Mouse (Mus musculus): Measurements from ENCODE around the gene Vasp. TPM values are rescaled to one million over a fixed set of nuclear protein-coding genes. Genes with fewer than 3 reads are reported as not detected.

Vasp gene
- polyA plus RNA-seq, 1 experiment from 2014 or later, result 106 TPM

DNA sequence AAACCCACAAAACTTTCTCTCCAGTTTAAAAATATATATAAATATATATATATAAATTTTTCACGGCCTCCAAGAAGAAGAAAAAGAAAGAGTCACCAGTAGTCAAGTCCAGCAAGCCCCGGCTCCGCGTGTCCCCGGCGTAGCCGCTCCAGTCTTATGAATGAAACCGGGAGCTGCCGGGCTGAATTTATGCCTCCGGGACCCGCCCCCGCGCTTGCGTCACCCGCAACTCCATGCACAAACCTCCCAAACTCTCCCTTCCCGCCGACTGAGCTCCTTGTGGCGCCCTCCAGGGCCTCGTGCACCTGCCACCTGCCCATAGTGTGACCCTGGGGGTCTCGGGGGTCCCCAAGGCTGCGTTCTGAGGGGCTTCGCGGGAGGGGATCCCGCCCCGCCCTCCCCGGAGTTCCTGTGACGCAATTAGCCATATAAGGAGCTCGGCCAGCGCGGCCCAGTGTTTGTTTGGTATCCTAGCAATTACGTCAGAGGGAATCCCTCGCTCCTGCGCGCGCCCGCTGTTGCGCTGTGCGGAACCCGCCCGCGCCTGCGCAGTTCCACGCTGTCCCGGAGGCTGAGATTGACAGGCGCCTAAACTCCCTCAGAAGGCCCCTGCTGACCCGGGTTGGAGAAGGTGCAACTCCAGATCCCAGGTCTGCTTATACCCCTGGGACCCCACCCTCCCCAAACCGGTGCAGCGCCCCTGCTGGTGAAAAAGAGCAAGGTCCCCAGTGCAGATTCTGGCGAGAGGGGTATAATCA lies 38.4 kb upstream of the Vasp start, which contains the start of gene Fosb:
Gene Fosb (minus strand): TSS at position 168 of the 758 bp plus-strand sequence.
- Histone ChIP-seq H3K36me3 (ENCODE audit: control insufficient read depth, insufficient read depth, low read length) (no peaks in the 10 kb centered on the region), H3K9me3 (ENCODE audit: control insufficient read depth, low read length) (no peaks in the 10 kb centered on the region), H3K27ac (ENCODE audit: low read length) (no peak within 1 kb of the TSS), H3K4me1 (ENCODE audit: control insufficient read depth, insufficient read depth, low read length) (peaks cover 15% of the 10 kb centered on the region), H3K27me3 (replicated peaks; ENCODE audit: control insufficient read depth, insufficient read depth, low read length) (peaks cover 21% of the 10 kb centered on the region), H3K4me3 (ENCODE audit: low read length) (peak within 1 kb of the TSS; percentile 61), H3K4me2 (ENCODE audit: low read depth, low read length) (peak within 1 kb of the TSS; percentile 99), H3K9ac (ENCODE audit: low read depth, low read length) (peak within 1 kb of the TSS; percentile 69)
- WGBS, result under 1% methylated on average over 49 of the region's 49 CpGs
- peak; percentile 87 for ATAC-seq

DNA sequence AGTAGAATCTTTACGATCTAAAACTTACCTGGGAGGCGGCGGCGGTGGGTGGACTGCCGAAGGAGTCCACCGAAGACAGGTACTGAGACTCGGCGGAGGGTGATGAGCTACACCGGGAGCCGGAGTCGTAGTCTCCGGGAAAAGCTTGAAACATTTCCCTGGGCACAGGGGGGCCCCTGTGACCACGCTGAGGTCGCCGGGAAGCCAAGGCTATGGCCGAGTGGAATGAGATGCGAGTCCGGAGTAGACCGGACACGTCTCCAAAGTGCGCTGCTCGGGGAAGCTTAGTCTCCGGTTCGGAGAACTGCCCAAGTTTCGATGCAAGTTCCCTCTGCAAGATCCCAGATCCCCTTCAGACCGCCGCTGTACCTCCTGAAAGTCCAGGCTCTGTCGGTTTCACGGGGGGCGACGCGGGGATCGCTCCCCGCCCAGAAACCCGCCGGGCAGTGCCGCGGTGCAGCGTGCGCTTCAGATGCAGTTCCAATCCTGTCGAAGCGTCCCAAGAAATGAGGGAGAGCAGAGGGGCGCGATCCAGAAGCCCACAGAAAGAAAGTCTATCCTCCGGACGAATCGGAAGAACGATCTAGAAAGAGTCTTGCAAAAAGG lies 37.8 kb upstream of the Vasp start:
- H3K9me3 ChIP-seq (ENCODE audit: control insufficient read depth, low read length), result no peaks in the 10 kb centered on the region
- no peak for ATAC-seq
- H3K36me3 ChIP-seq (ENCODE audit: control insufficient read depth, insufficient read depth, low read length), result no peaks in the 10 kb centered on the region
- H3K9ac ChIP-seq (ENCODE audit: low read depth, low read length), result peak overlapping the region; percentile 60
- no peak overlapping the region for H3K27ac ChIP-seq (ENCODE audit: low read length)
- under 1% methylated on average over 48 of the region's 48 CpGs for WGBS
- H3K4me2 ChIP-seq (ENCODE audit: low read depth, low read length), result peak overlapping the region; percentile 99
- peaks cover 19% of the 10 kb centered on the region for H3K4me1 ChIP-seq (ENCODE audit: control insufficient read depth, insufficient read depth, low read length)
- peak overlapping the region; percentile 61 for H3K4me3 ChIP-seq (ENCODE audit: low read length)
- peaks cover 27% of the 10 kb centered on the region for H3K27me3 ChIP-seq (replicated peaks; ENCODE audit: control insufficient read depth, insufficient read depth, low read length)

DNA sequence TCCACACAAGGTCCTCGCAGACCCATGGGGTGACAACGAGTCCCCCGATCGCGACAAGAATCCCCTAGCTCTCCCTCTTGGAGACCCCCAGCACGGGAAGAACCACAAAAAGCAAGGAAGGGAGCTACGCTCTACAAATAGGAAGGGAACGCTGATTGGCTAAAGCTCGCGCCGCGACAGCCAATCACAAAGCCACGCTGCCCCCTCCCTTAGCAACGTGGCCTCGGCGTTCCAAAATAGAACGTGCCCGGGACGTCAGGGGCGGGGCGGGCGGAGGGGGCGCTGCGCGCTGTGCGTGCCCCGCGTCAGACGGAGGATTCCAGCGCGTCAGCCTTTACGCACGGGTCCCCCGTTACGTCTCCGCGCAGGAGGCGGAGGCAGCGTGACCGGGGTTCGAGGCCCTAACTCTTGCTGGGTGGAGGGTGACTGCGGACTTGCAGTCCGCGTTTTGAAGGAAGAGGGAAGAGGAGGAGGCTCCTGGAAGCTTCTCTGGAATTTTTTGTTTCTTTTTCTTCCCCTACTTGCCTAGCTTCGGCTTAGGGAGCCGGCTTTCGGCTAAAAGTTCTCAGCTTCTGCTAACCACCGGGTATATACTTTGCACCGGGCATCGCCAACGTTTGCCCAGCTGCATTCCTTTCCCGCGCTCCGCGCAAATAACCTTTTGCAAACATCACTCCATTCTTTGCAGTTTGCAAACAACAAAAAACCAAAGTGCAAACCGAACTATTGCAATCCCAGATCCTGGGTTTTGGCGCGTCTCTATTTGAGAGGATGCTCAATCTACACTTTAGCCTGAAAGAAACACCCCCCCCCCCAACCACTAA lies 37.0 kb upstream of the Vasp start:
- no peaks in the 10 kb centered on the region for H3K36me3 ChIP-seq (ENCODE audit: control insufficient read depth, insufficient read depth, low read length)
- peak overlapping the region; percentile 61 for H3K4me3 ChIP-seq (ENCODE audit: low read length)
- H3K27me3 ChIP-seq (replicated peaks; ENCODE audit: control insufficient read depth, insufficient read depth, low read length), result peaks cover 34% of the 10 kb centered on the region
- peak overlapping the region; percentile 72 for H3K9ac ChIP-seq (ENCODE audit: low read depth, low read length)
- H3K4me2 ChIP-seq (ENCODE audit: low read depth, low read length), result peak overlapping the region; percentile 99
- peaks cover 23% of the 10 kb centered on the region for H3K4me1 ChIP-seq (ENCODE audit: control insufficient read depth, insufficient read depth, low read length)
- ATAC-seq, result peak; percentile 83
- WGBS, result under 1% methylated on average over 58 of the region's 58 CpGs
- H3K27ac ChIP-seq (ENCODE audit: low read length), result peak overlapping the region; percentile 70
- H3K9me3 ChIP-seq (ENCODE audit: control insufficient read depth, low read length), result no peaks in the 10 kb centered on the region

DNA sequence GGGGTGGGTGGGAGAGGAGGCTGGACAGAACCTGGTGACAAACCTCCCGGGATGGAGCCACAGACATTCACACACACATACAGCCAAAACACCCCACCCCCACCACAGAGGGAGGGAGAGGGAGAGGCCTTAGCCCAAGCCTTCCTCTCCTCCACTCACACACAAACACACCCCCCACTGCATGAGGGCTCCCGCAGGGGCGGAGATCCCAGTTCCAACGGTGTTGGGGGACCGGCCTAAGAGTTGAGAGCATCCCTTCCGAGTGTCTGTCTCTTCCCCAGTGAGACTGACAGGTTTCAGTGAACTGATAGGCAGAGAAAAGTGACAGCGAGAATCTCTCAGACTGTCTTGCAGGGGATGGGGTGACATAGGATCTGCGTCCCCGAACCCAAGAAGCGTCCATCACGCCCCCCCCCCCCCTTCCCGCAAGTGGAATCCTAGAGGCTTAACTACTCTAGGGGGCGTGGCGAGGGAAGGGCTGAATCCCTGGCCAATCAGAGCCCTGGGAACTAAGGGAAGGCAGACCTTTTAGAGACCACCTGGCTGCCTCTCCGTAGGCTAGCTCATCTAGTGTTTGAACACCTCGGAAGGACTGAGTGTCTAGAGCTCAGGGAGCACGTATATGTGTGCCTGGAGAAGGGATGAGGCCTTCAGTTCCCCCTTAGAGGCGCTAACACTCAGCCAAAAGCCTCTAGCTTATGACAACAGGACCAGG lies 36.3 kb upstream of the Vasp start:
- peak overlapping the region; percentile 72 for H3K9ac ChIP-seq (ENCODE audit: low read depth, low read length)
- no peaks in the 10 kb centered on the region for H3K36me3 ChIP-seq (ENCODE audit: control insufficient read depth, insufficient read depth, low read length)
- H3K4me3 ChIP-seq (ENCODE audit: low read length), result peak overlapping the region; percentile 61
- H3K4me1 ChIP-seq (ENCODE audit: control insufficient read depth, insufficient read depth, low read length), result peaks cover 26% of the 10 kb centered on the region
- ATAC-seq, result peak; percentile 57
- WGBS, result 3% methylated on average over 18 of the region's 18 CpGs
- H3K4me2 ChIP-seq (ENCODE audit: low read depth, low read length), result peak overlapping the region; percentile 99
- peaks cover 38% of the 10 kb centered on the region for H3K27me3 ChIP-seq (replicated peaks; ENCODE audit: control insufficient read depth, insufficient read depth, low read length)
- no peaks in the 10 kb centered on the region for H3K9me3 ChIP-seq (ENCODE audit: control insufficient read depth, low read length)
- H3K27ac ChIP-seq (ENCODE audit: low read length), result peak overlapping the region; percentile 70

DNA sequence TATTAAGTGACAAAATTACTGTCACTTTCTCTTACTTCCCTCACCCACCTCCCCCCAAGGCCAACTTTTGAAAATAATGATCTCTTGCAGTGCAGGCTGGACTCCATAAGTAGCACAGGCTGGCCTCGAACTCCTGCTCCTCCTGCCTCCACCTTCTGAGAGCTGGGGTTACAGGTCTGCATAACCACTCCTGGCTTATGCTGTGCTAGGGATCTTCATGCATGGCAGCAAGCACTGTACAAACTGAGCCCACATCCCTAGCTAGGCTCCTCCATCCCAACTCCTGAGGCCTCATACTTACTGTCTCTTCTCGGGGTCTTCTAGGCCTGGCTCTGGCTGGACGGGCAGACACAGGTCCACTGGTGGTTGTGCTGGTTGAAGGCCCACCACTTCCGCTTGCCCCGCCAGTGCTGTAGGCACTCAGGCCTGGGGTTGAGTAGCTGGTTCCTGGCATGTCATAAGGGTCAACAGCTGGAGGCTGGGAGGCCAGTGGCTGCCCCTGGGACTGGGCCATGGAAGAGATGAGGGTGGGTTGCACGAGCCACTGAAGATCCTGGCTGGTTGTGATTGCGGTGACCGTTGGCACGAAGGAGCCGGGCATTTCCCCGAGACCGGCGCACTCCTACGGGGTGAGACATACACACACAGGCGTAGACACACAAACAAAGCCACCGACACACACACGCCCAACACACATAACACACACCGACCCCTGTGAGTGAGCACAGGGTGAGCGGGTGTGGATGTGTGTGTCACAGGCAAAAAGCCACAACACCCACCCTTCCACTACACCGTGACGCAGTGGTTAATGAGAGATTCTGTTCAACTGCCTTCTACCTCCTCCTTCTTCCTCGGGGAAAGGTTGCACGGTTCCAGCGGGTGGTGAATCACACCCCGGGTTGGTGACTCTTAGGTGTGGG lies 35.5 kb upstream of the Vasp start:
- Histone ChIP-seq H3K9ac (ENCODE audit: low read depth, low read length) (0 out of 2 replicates have a peak overlapping the region, but pooled peaks have one; percentile 72), H3K27ac (ENCODE audit: low read length) (no peak overlapping the region), H3K4me1 (ENCODE audit: control insufficient read depth, insufficient read depth, low read length) (peaks cover 26% of the 10 kb centered on the region), H3K9me3 (ENCODE audit: control insufficient read depth, low read length) (no peaks in the 10 kb centered on the region), H3K4me2 (ENCODE audit: low read depth, low read length) (no peak overlapping the region; the same call in 1 of the 2 replicates), H3K36me3 (ENCODE audit: control insufficient read depth, insufficient read depth, low read length) (no peaks in the 10 kb centered on the region), H3K27me3 (replicated peaks; ENCODE audit: control insufficient read depth, insufficient read depth, low read length) (peaks cover 42% of the 10 kb centered on the region), H3K4me3 (ENCODE audit: low read length) (no peak overlapping the region)
- ATAC-seq, result no peak
- WGBS, result 66% methylated on average over 25 of the region's 25 CpGs

DNA sequence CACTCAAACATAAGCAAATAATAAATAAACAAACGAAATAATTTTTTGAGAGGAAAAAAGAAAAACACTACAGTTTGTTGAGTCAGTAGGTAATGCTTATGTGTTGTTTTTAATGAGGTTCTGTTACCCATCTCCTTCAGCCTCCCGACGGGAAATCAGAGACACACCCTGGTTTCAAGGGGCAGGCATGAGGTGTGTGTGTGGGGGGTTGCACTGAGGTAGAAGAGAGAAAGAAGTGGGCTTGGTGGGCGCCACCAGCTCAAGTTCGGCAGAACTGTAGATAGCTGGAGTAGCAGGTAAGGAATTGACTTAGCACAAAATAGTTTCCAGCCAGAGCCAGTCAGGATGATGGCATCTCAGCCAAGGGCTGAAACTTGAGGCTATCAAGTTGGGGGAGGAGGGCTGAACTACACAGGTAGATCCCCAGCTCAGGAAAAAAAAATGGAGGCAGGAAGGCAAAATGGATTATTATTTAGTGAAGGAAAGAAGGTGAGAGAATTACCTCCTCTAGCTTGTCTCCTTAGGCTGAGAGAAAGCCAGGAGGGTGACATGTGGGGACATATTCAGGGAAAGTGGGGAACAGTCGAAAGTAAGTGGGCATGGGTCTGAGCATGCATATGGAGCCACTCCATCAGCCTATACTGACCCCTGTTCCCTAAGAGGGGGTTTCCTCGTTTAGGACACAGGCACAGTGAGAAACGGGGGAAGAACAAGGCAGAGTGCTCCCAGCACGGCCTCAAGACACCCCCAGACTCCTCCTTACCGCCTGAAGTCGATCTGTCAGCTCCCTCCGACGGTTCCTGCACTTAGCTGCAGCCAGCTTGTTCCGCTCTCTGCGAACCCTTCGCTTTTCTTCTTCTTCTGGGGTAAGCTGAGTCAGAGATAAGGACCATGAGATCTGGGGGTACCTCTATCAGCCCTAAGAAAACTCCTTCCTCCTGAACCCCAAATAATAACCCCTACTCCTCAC lies 34.5 kb upstream of the Vasp start:
- no peak for ATAC-seq
- H3K4me1 ChIP-seq (ENCODE audit: control insufficient read depth, insufficient read depth, low read length), result peaks cover 31% of the 10 kb centered on the region
- H3K4me3 ChIP-seq (ENCODE audit: low read length), result no peak overlapping the region
- 51% methylated on average over 16 of the region's 16 CpGs for WGBS
- H3K27ac ChIP-seq (ENCODE audit: low read length), result no peak overlapping the region
- no peaks in the 10 kb centered on the region for H3K9me3 ChIP-seq (ENCODE audit: control insufficient read depth, low read length)
- no peak overlapping the region for H3K4me2 ChIP-seq (ENCODE audit: low read depth, low read length)
- H3K36me3 ChIP-seq (ENCODE audit: control insufficient read depth, insufficient read depth, low read length), result no peaks in the 10 kb centered on the region
- H3K27me3 ChIP-seq (replicated peaks; ENCODE audit: control insufficient read depth, insufficient read depth, low read length), result peaks cover 49% of the 10 kb centered on the region
- H3K9ac ChIP-seq (ENCODE audit: low read depth, low read length), result no peak overlapping the region

DNA sequence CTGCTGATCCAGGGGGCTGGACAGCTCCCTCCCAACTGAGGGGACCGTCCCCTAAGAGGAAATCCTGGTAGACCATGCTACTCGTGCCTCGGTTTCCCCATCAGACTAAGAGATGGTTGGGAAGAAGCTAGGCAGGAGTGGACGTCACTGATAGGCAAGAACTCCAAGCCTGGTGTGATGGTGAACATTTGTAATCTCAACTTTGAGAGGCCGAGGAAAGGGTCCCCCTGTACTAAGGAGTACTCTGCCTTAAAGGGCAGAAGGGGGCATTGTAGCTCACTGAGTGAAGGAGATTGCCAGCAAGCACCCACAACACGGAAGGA lies 33.8 kb upstream of the Vasp start:
- ATAC-seq, result no peak
- peaks cover 27% of the 10 kb centered on the region for H3K4me1 ChIP-seq (ENCODE audit: control insufficient read depth, insufficient read depth, low read length)
- 7% methylated on average over 6 of the region's 6 CpGs for WGBS
- peak overlapping the region; percentile 38 for H3K4me3 ChIP-seq (ENCODE audit: low read length)
- H3K27me3 ChIP-seq (replicated peaks; ENCODE audit: control insufficient read depth, insufficient read depth, low read length), result peaks cover 49% of the 10 kb centered on the region
- H3K9ac ChIP-seq (ENCODE audit: low read depth, low read length), result no peak overlapping the region; the same call in 1 of the 2 replicates
- H3K4me2 ChIP-seq (ENCODE audit: low read depth, low read length), result peak overlapping the region; percentile 63
- H3K27ac ChIP-seq (ENCODE audit: low read length), result no peak overlapping the region
- no peaks in the 10 kb centered on the region for H3K9me3 ChIP-seq (ENCODE audit: control insufficient read depth, low read length)
- H3K36me3 ChIP-seq (ENCODE audit: control insufficient read depth, insufficient read depth, low read length), result no peaks in the 10 kb centered on the region
